Mouse (Mus musculus) liver, embryonic 15.5 days (tissue): ENCODE measurements around the gene Plekhm1. TPM values are rescaled to one million over a fixed set of nuclear protein-coding genes. Genes with fewer than 3 reads are reported as not detected.
"Not testable (repeated sequence)": the region's sequence is repeated elsewhere in the genome, so short reads cannot be mapped to it uniquely, and the experiment has no call there.

Experiments used
- ATAC-seq: fragments of 200-750 bp; cut with Nextera tagmentation; 2 replicates; pipeline ENCODE4 v1.8.0; 2017; ENCODE audit warnings: moderate number of reproducible peaks, mild to moderate bottlenecking, moderate library complexity; ENCODE audit not compliant: insufficient read depth
- H3K27ac ChIP-seq: fragments of 300-500 bp; sonication (generic); replicated peaks from 2 replicates; pipeline ENCODE4 v1.5.1; 2015; ENCODE audit warnings: mild to moderate bottlenecking, inconsistent platforms
- H3K27me3 ChIP-seq: fragments of 300-500 bp; sonication (generic); 2 replicates; pipeline ENCODE4 v1.6.1; 2015; ENCODE audit warnings: mild to moderate bottlenecking, inconsistent platforms
- H3K36me3 ChIP-seq: fragments of 300-500 bp; sonication (generic); replicated peaks from 2 replicates; pipeline ENCODE4 v1.6.1; 2015; ENCODE audit warnings: moderate library complexity, mild to moderate bottlenecking, inconsistent platforms
- H3K4me1 ChIP-seq: fragments of 300-500 bp; sonication (generic); replicated peaks from 2 replicates; pipeline ENCODE4 v1.6.1; 2015; ENCODE audit warnings: inconsistent platforms
- H3K4me2 ChIP-seq: fragments of 300-500 bp; sonication (generic); 2 replicates; pipeline ENCODE4 v1.6.1; 2015; ENCODE audit warnings: moderate library complexity, mild to moderate bottlenecking, inconsistent platforms
- H3K4me3 ChIP-seq: fragments of 300-500 bp; sonication (generic); replicated peaks from 2 replicates; pipeline ENCODE4 v1.5.1; 2015; ENCODE audit warnings: mild to moderate bottlenecking, inconsistent platforms
- H3K9ac ChIP-seq: fragments of 300-500 bp; sonication (generic); 2 replicates; pipeline ENCODE4 v1.6.1; 2015; ENCODE audit warnings: moderate library complexity, mild to moderate bottlenecking, inconsistent platforms
- H3K9me3 ChIP-seq: fragments of 300-500 bp; sonication (generic); replicated peaks from 2 replicates; pipeline ENCODE4 v1.6.1; 2016; ENCODE audit warnings: inconsistent platforms
- WGBS: fragments of 180-500 bp; shearing (Covaris S2); methylation state at CpG from one replicate; pipeline ENCODE4 v1.1.7; 2015; ENCODE audit warnings: mixed read lengths; ENCODE audit not compliant: insufficient replicate concordance; 5-methylcytosine and 5-hydroxymethylcytosine counted together
- polyA plus RNA-seq: library from polyadenylated mRNA; unstranded; fragments of >200 nt; fragmentation: Nextera tagmentation; extraction: Ambion mirVana; gene quantifications from 2 replicates; pipeline ENCODE4 v1.2.1, GENCODE M21; 2015

Gene Plekhm1
- polyA plus RNA-seq, 1 experiment from 2014 or later: 3.4 TPM

- Histone ChIP-seq H3K4me3 (no peak overlapping the region), H3K9me3 (no peaks in the 10 kb centered on the region), H3K4me1 (no peaks in the 10 kb centered on the region), H3K27ac (no peak overlapping the region), H3K36me3 (0 out of 2 replicates have a peak, but pooled peaks cover 7% of the 10 kb centered on the region), H3K4me2 (no peak overlapping the region), H3K27me3 (0 out of 2 replicates have a peak, but pooled peaks cover 4% of the 10 kb centered on the region), H3K9ac (no peak overlapping the region)
- ATAC-seq: no peak
- 65% methylated on average over 10 of the region's 10 CpGs for WGBS
Measured at GRCm38 (mm10) chr11:103331502-103332185, 80.8 kb downstream of the Plekhm1 start.

- H3K36me3 ChIP-seq: 0 out of 2 replicates have a peak, but pooled peaks cover 7% of the 10 kb centered on the region
- H3K4me3 ChIP-seq: no peak overlapping the region
- no peak for ATAC-seq
- no peaks in the 10 kb centered on the region for H3K4me1 ChIP-seq
- H3K4me2 ChIP-seq: no peak overlapping the region
- no peaks in the 10 kb centered on the region for H3K9me3 ChIP-seq
- no peak overlapping the region for H3K27ac ChIP-seq
- no peak overlapping the region for H3K9ac ChIP-seq
- 65% methylated on average over 7 of the region's 7 CpGs for WGBS
- 0 out of 2 replicates have a peak, but pooled peaks cover 6% of the 10 kb centered on the region for H3K27me3 ChIP-seq
Measured at GRCm38 (mm10) chr11:103330651-103331319, 81.7 kb downstream of the Plekhm1 start.

- Histone ChIP-seq H3K4me2 (no peak overlapping the region), H3K4me3 (no peak overlapping the region), H3K36me3 (no peaks in the 10 kb centered on the region), H3K9ac (no peak overlapping the region), H3K4me1 (peaks cover 3% of the 10 kb centered on the region; the same call in 1 of the 2 replicates), H3K27ac (no peak overlapping the region), H3K9me3 (no peaks in the 10 kb centered on the region), H3K27me3 (peaks cover 8% of the 10 kb centered on the region)
- ATAC-seq: no peak
- WGBS: 21% methylated on average over 5 of the region's 5 CpGs
Measured at GRCm38 (mm10) chr11:103326950-103327349, 85.5 kb downstream of the Plekhm1 start.

GRCm38 (mm10) chr11:103325172-103325571 lies 87.3 kb downstream of the Plekhm1 start:
- Histone ChIP-seq H3K4me2 (no peak overlapping the region), H3K27ac (no peak overlapping the region), H3K9me3 (no peaks in the 10 kb centered on the region), H3K36me3 (no peaks in the 10 kb centered on the region), H3K27me3 (peaks cover 8% of the 10 kb centered on the region), H3K4me1 (peaks cover 3% of the 10 kb centered on the region; the same call in 1 of the 2 replicates), H3K4me3 (no peak overlapping the region), H3K9ac (no peak overlapping the region)
- no peak for ATAC-seq
- WGBS: 8% methylated on average over 8 of the region's 8 CpGs

- H3K4me3 ChIP-seq: no peak overlapping the region
- 56% methylated on average over 13 of the region's 13 CpGs for WGBS
- H3K4me1 ChIP-seq: peaks cover 3% of the 10 kb centered on the region; the same call in 1 of the 2 replicates
- no peak overlapping the region for H3K4me2 ChIP-seq
- H3K27me3 ChIP-seq: peaks cover 8% of the 10 kb centered on the region
- no peak overlapping the region for H3K27ac ChIP-seq
- ATAC-seq: no peak
- H3K9me3 ChIP-seq: no peaks in the 10 kb centered on the region
- H3K36me3 ChIP-seq: no peaks in the 10 kb centered on the region
- H3K9ac ChIP-seq: no peak overlapping the region
Measured at GRCm38 (mm10) chr11:103324723-103325122, 87.8 kb downstream of the Plekhm1 start.

GRCm38 (mm10) chr11:103322832-103323231 lies 89.7 kb downstream of the Plekhm1 start:
- H3K27me3 ChIP-seq, ATAC-seq, H3K4me2 ChIP-seq, H3K36me3 ChIP-seq, H3K27ac ChIP-seq, H3K4me1 ChIP-seq, H3K9me3 ChIP-seq, H3K9ac ChIP-seq, H3K4me3 ChIP-seq: not testable (repeated sequence)
- 22% methylated on average over 4 of the region's 4 CpGs for WGBS

GRCm38 (mm10) chr11:103320646-103321045 lies 91.8 kb downstream of the Plekhm1 start:
- Histone ChIP-seq H3K9ac (no peak overlapping the region), H3K36me3 (no peaks in the 10 kb centered on the region), H3K4me2 (no peak overlapping the region), H3K27ac (no peak overlapping the region), H3K4me1 (peaks cover 3% of the 10 kb centered on the region; the same call in 1 of the 2 replicates), H3K4me3 (no peak overlapping the region), H3K27me3 (peaks cover 8% of the 10 kb centered on the region), H3K9me3 (no peaks in the 10 kb centered on the region)
- no peak for ATAC-seq
- 59% methylated on average over 4 of the region's 4 CpGs for WGBS

GRCm38 (mm10) chr11:103320196-103320595 lies 92.3 kb downstream of the Plekhm1 start:
- Histone ChIP-seq H3K27ac (no peak overlapping the region), H3K4me2 (no peak overlapping the region), H3K9ac (no peak overlapping the region), H3K36me3 (no peaks in the 10 kb centered on the region), H3K9me3 (no peaks in the 10 kb centered on the region), H3K4me3 (no peak overlapping the region), H3K27me3 (peaks cover 8% of the 10 kb centered on the region), H3K4me1 (peaks cover 3% of the 10 kb centered on the region; the same call in 1 of the 2 replicates)
- ATAC-seq: no peak
- WGBS: 41% methylated on average over 8 of the region's 8 CpGs

GRCm38 (mm10) chr11:103318042-103318441 lies 94.4 kb downstream of the Plekhm1 start:
- no peak for ATAC-seq
- peaks cover 3% of the 10 kb centered on the region; the same call in 1 of the 2 replicates for H3K27me3 ChIP-seq
- no peak overlapping the region for H3K27ac ChIP-seq
- 36% methylated on average over 1 of the region's 1 CpGs for WGBS
- H3K36me3 ChIP-seq: no peaks in the 10 kb centered on the region
- H3K4me2 ChIP-seq: no peak overlapping the region
- H3K9ac ChIP-seq: no peak overlapping the region
- H3K9me3 ChIP-seq: no peaks in the 10 kb centered on the region
- H3K4me3 ChIP-seq: no peak overlapping the region
- peaks cover 6% of the 10 kb centered on the region for H3K4me1 ChIP-seq

GRCm38 (mm10) chr11:103315379-103315778 lies 97.1 kb downstream of the Plekhm1 start:
- no peaks in the 10 kb centered on the region for H3K36me3 ChIP-seq
- no peak for ATAC-seq
- H3K4me2 ChIP-seq: no peak overlapping the region
- H3K4me1 ChIP-seq: peaks cover 3% of the 10 kb centered on the region; the same call in 1 of the 2 replicates
- H3K27ac ChIP-seq: no peak overlapping the region
- peaks cover 20% of the 10 kb centered on the region for H3K27me3 ChIP-seq
- no peak overlapping the region for H3K4me3 ChIP-seq
- H3K9me3 ChIP-seq: no peaks in the 10 kb centered on the region
- no peak overlapping the region for H3K9ac ChIP-seq
- WGBS: 44% methylated on average over 5 of the region's 5 CpGs

- Histone ChIP-seq H3K27ac (no peak overlapping the region), H3K4me2 (no peak overlapping the region), H3K4me1 (peaks cover 3% of the 10 kb centered on the region; the same call in 1 of the 2 replicates), H3K36me3 (no peaks in the 10 kb centered on the region), H3K4me3 (no peak overlapping the region), H3K27me3 (peaks cover 20% of the 10 kb centered on the region), H3K9me3 (no peaks in the 10 kb centered on the region), H3K9ac (no peak overlapping the region)
- 56% methylated on average over 10 of the region's 10 CpGs for WGBS
- ATAC-seq: no peak
Measured at GRCm38 (mm10) chr11:103314736-103315374, 97.6 kb downstream of the Plekhm1 start.
